Mouse (Mus musculus) liver, embryonic 14.5 days (tissue): ENCODE measurements around the gene Sdr42e1. TPM values are rescaled to one million over a fixed set of nuclear protein-coding genes. Genes with fewer than 3 reads are reported as not detected.

Experiments used
- ATAC-seq: fragments of 200-750 bp; cut with Nextera tagmentation; 2 replicates; pipeline ENCODE4 v1.8.0; 2017; ENCODE audit warnings: moderate number of reproducible peaks, mild to moderate bottlenecking, moderate library complexity; ENCODE audit not compliant: insufficient read depth
- DNase-seq, 3 experiments: peaks; one replicate each; pipeline ENCODE4 v3.0.0-alpha.2; 2012 to 2013; ENCODE audit warnings: low read depth in 3 of 3, low spot score in 3 of 3
- H3K27ac ChIP-seq: fragments of 300-500 bp; sonication (generic); 2 replicates; pipeline ENCODE4 v1.5.1; 2014; ENCODE audit warnings: moderate library complexity, mild to moderate bottlenecking, control low read depth, inconsistent platforms
- H3K27me3 ChIP-seq: fragments of 300-500 bp; sonication (generic); 2 replicates; pipeline ENCODE4 v1.6.1; 2014; ENCODE audit warnings: mild to moderate bottlenecking, low read length, moderate library complexity; ENCODE audit not compliant: control insufficient read depth, insufficient read depth
- H3K36me3 ChIP-seq: fragments of 300-500 bp; sonication (generic); replicated peaks from 2 replicates; pipeline ENCODE4 v1.6.1; 2014; ENCODE audit warnings: low read depth; ENCODE audit not compliant: control insufficient read depth, insufficient read depth
- H3K4me1 ChIP-seq, 2 experiments: fragments of 200-500 bp in 1 of 2; fragments of 300-500 bp in 1 of 2; sonication (generic) in 1 of 2; replicated peaks; 2 replicates each; pipeline ENCODE4 v1.6.1; 2012 to 2014; ENCODE audit warnings: antibody characterized with exemption in 1 of 2, inconsistent platforms in 1 of 2, low read length in 1 of 2; ENCODE audit not compliant: control insufficient read depth in 2 of 2, insufficient read depth in 2 of 2
- H3K4me2 ChIP-seq: fragments of 300-500 bp; sonication (generic); 2 replicates; pipeline ENCODE4 v1.6.1; 2014; ENCODE audit warnings: low read depth, mild to moderate bottlenecking, control low read depth, moderate library complexity
- H3K4me3 ChIP-seq, 2 experiments: fragments of 200-500 bp in 1 of 2; fragments of 300-500 bp in 1 of 2; sonication (generic) in 1 of 2; 2 replicates each; pipeline ENCODE4 v1.5.1; 2012 to 2014; ENCODE audit warnings: low read depth in 2 of 2, low read length in 2 of 2, mild to moderate bottlenecking in 2 of 2, control low read depth in 1 of 2, inconsistent platforms in 1 of 2, moderate library complexity in 1 of 2; ENCODE audit not compliant: insufficient read depth in 1 of 2
- H3K9ac ChIP-seq: fragments of 300-500 bp; sonication (generic); replicated peaks from 2 replicates; pipeline ENCODE4 v1.6.1; 2014; ENCODE audit warnings: mild to moderate bottlenecking, control low read depth, moderate library complexity
- H3K9me3 ChIP-seq: fragments of 300-500 bp; sonication (generic); 2 replicates; pipeline ENCODE4 v1.6.1; 2016; ENCODE audit warnings: low read length, mixed read lengths; ENCODE audit not compliant: control insufficient read depth
- CTCF ChIP-seq: IDR thresholded peaks from 2 replicates; pipeline ENCODE4 v1.5.1; 2016; ENCODE audit warnings: antibody characterized with exemption, low read depth, control low read depth
- EP300 ChIP-seq: IDR thresholded peaks from 2 replicates; pipeline ENCODE4 v1.6.1; 2016; ENCODE audit warnings: antibody characterized with exemption, low read depth
- WGBS: fragments of 180-500 bp; shearing (Covaris S2); extraction: QIAGEN DNeasy Blood & Tissue Kit; methylation state at CpG from one replicate; pipeline ENCODE4 v1.1.7; 2014; ENCODE audit not compliant: insufficient replicate concordance; 5-methylcytosine and 5-hydroxymethylcytosine counted together
- polyA plus RNA-seq, 2 experiments: library from polyadenylated mRNA; depleted of rRNA in 1 of 2; stranded (reverse) in 1 of 2; unstranded in 1 of 2; fragments of >200 nt; fragmentation: Nextera tagmentation in 1 of 2; extraction: Ambion mirVana in 1 of 2; gene quantifications; 2 replicates each; pipeline versions ENCODE4 v1.2.1 to v1.2.3; 2012 to 2014

The Sdr42e1 gene
- polyA plus RNA-seq, 2 experiments: 1.7 TPM

- TF ChIP-seq CTCF: no peak
- TF ChIP-seq EP300: no peak
- no peaks in the 10 kb centered on the region for H3K9me3 ChIP-seq
- H3K4me3 ChIP-seq: no peak overlapping the region
- H3K4me1 ChIP-seq: no peaks in the 10 kb centered on the region
- no peak overlapping the region for H3K9ac ChIP-seq
- H3K4me2 ChIP-seq: no peak overlapping the region
- no peak overlapping the region for H3K27ac ChIP-seq
- H3K36me3 ChIP-seq: no peaks in the 10 kb centered on the region
- 80% methylated on average over 12 of the region's 12 CpGs for WGBS
- no peaks in the 10 kb centered on the region for H3K27me3 ChIP-seq
- DNase-seq (no peak), ATAC-seq (no peak)
Observed at GRCm38 (mm10) chr8:117612861-117613260, 60.6 kb downstream of the Sdr42e1 start.

Other genes starting within 250 kb of the Sdr42e1 start
- gene Plcg2, start 175.4 kb downstream of the Sdr42e1 start, polyA plus RNA-seq (2012; rRNA removed): 2.8 and 4.3 TPM in 2 replicates
- gene Plcg2, start 175.4 kb downstream of the Sdr42e1 start, polyA plus RNA-seq (2014; fragmentation: Nextera tagmentation; extraction: Ambion mirVana): 5.0 and 5.4 TPM in 2 replicates
- gene Hsd17b2, start 28.2 kb upstream of the Sdr42e1 start, polyA plus RNA-seq (2012; rRNA removed): 27.9 and 32.7 TPM in 2 replicates
- gene Hsd17b2, start 28.2 kb upstream of the Sdr42e1 start, polyA plus RNA-seq (2014; fragmentation: Nextera tagmentation; extraction: Ambion mirVana): 58.0 and 65.1 TPM in 2 replicates
- gene Mphosph6, start 128.3 kb upstream of the Sdr42e1 start, polyA plus RNA-seq (2012; rRNA removed): 12.7 and 21.9 TPM in 2 replicates
- gene Mphosph6, start 128.3 kb upstream of the Sdr42e1 start, polyA plus RNA-seq (2014; fragmentation: Nextera tagmentation; extraction: Ambion mirVana): 34.4 and 37.5 TPM in 2 replicates